Mouse (Mus musculus) liver, embryonic 15.5 days (tissue): ENCODE measurements around the gene St3gal4. TPM values are rescaled to one million over a fixed set of nuclear protein-coding genes. Genes with fewer than 3 reads are reported as not detected.

Experiments
- ATAC-seq: fragments of 200-750 bp; cut with Nextera tagmentation; 2 replicates; pipeline ENCODE4 v1.8.0; 2017; ENCODE audit warnings: moderate number of reproducible peaks, mild to moderate bottlenecking, moderate library complexity; ENCODE audit not compliant: insufficient read depth
- H3K27ac ChIP-seq: fragments of 300-500 bp; sonication (generic); replicated peaks from 2 replicates; pipeline ENCODE4 v1.5.1; 2015; ENCODE audit warnings: mild to moderate bottlenecking, inconsistent platforms
- H3K27me3 ChIP-seq: fragments of 300-500 bp; sonication (generic); 2 replicates; pipeline ENCODE4 v1.6.1; 2015; ENCODE audit warnings: mild to moderate bottlenecking, inconsistent platforms
- H3K36me3 ChIP-seq: fragments of 300-500 bp; sonication (generic); replicated peaks from 2 replicates; pipeline ENCODE4 v1.6.1; 2015; ENCODE audit warnings: moderate library complexity, mild to moderate bottlenecking, inconsistent platforms
- H3K4me1 ChIP-seq: fragments of 300-500 bp; sonication (generic); replicated peaks from 2 replicates; pipeline ENCODE4 v1.6.1; 2015; ENCODE audit warnings: inconsistent platforms
- H3K4me2 ChIP-seq: fragments of 300-500 bp; sonication (generic); 2 replicates; pipeline ENCODE4 v1.6.1; 2015; ENCODE audit warnings: moderate library complexity, mild to moderate bottlenecking, inconsistent platforms
- H3K4me3 ChIP-seq: fragments of 300-500 bp; sonication (generic); replicated peaks from 2 replicates; pipeline ENCODE4 v1.5.1; 2015; ENCODE audit warnings: mild to moderate bottlenecking, inconsistent platforms
- H3K9ac ChIP-seq: fragments of 300-500 bp; sonication (generic); 2 replicates; pipeline ENCODE4 v1.6.1; 2015; ENCODE audit warnings: moderate library complexity, mild to moderate bottlenecking, inconsistent platforms
- H3K9me3 ChIP-seq: fragments of 300-500 bp; sonication (generic); replicated peaks from 2 replicates; pipeline ENCODE4 v1.6.1; 2016; ENCODE audit warnings: inconsistent platforms
- WGBS: fragments of 180-500 bp; shearing (Covaris S2); methylation state at CpG from one replicate; pipeline ENCODE4 v1.1.7; 2015; ENCODE audit warnings: mixed read lengths; ENCODE audit not compliant: insufficient replicate concordance; 5-methylcytosine and 5-hydroxymethylcytosine counted together
- polyA plus RNA-seq: library from polyadenylated mRNA; unstranded; fragments of >200 nt; fragmentation: Nextera tagmentation; extraction: Ambion mirVana; gene quantifications from 2 replicates; pipeline ENCODE4 v1.2.1, GENCODE M21; 2015

Gene St3gal4
- polyA plus RNA-seq, 1 experiment from 2014 or later, result 24.2 TPM

- WGBS, result 16% methylated on average over 4 of the region's 4 CpGs
- Histone ChIP-seq H3K4me1 (peaks cover 96% of the 10 kb centered on the region), H3K9ac (peak overlapping the region; percentile 87), H3K4me2 (peak overlapping the region; percentile 93), H3K9me3 (no peaks in the 10 kb centered on the region), H3K4me3 (peak overlapping the region; percentile 79), H3K27me3 (no peaks in the 10 kb centered on the region), H3K27ac (peak overlapping the region; percentile 92), H3K36me3 (peaks cover 42% of the 10 kb centered on the region)
- no peak for ATAC-seq
Observed at GRCm38 (mm10) chr9:35115804-35116203, 3.3 kb downstream of the St3gal4 start.

GRCm38 (mm10) chr9:35115299-35115698 lies 3.8 kb downstream of the St3gal4 start:
- H3K4me1 ChIP-seq, result peaks cover 96% of the 10 kb centered on the region
- peak overlapping the region; percentile 87 for H3K9ac ChIP-seq
- 22% methylated on average over 3 of the region's 4 CpGs for WGBS

GRCm38 (mm10) chr9:35114234-35114633 lies 4.8 kb downstream of the St3gal4 start:
- peaks cover 96% of the 10 kb centered on the region for H3K4me1 ChIP-seq
- H3K4me3 ChIP-seq, result peak overlapping the region; percentile 79
- H3K36me3 ChIP-seq, result peaks cover 32% of the 10 kb centered on the region
- WGBS, result 74% methylated on average over 3 of the region's 3 CpGs
- H3K4me2 ChIP-seq, result peak overlapping the region; percentile 93
- ATAC-seq, result no peak
- H3K27me3 ChIP-seq, result no peaks in the 10 kb centered on the region
- peak overlapping the region; percentile 87 for H3K9ac ChIP-seq
- H3K27ac ChIP-seq, result peak overlapping the region; percentile 62
- no peaks in the 10 kb centered on the region for H3K9me3 ChIP-seq

More at GRCm38 (mm10) chr9:35115299-35115698, 3.8 kb downstream of the St3gal4 start:
- no peaks in the 10 kb centered on the region for H3K9me3 ChIP-seq
- H3K27ac ChIP-seq, result peak overlapping the region; percentile 92
- no peaks in the 10 kb centered on the region for H3K27me3 ChIP-seq
- ATAC-seq, result no peak
- H3K36me3 ChIP-seq, result peaks cover 38% of the 10 kb centered on the region
- peak overlapping the region; percentile 93 for H3K4me2 ChIP-seq
- peak overlapping the region; percentile 79 for H3K4me3 ChIP-seq

GRCm38 (mm10) chr9:35111941-35112595 lies 7.0 kb downstream of the St3gal4 start:
- H3K27me3 ChIP-seq, result no peaks in the 10 kb centered on the region
- no peak for ATAC-seq
- WGBS, result 65% methylated on average over 19 of the region's 19 CpGs
- peak overlapping the region; percentile 32 for H3K4me2 ChIP-seq
- 0 out of 2 replicates have a peak overlapping the region, but pooled peaks have one; percentile 2 for H3K4me3 ChIP-seq
- H3K36me3 ChIP-seq, result peaks cover 37% of the 10 kb centered on the region
- no peaks in the 10 kb centered on the region for H3K9me3 ChIP-seq
- H3K4me1 ChIP-seq, result peaks cover 96% of the 10 kb centered on the region
- peak overlapping the region; percentile 76 for H3K27ac ChIP-seq
- H3K9ac ChIP-seq, result peak overlapping the region; percentile 15; the same call in 1 of the 2 replicates

GRCm38 (mm10) chr9:35111446-35111845 lies 7.6 kb downstream of the St3gal4 start:
- Histone ChIP-seq H3K4me3 (no peak overlapping the region), H3K4me2 (peak overlapping the region; percentile 32), H3K4me1 (peaks cover 97% of the 10 kb centered on the region), H3K27me3 (no peaks in the 10 kb centered on the region), H3K27ac (peak overlapping the region; percentile 76), H3K9ac (no peak overlapping the region), H3K36me3 (peaks cover 38% of the 10 kb centered on the region), H3K9me3 (no peaks in the 10 kb centered on the region)
- WGBS, result 82% methylated on average over 7 of the region's 7 CpGs
- ATAC-seq, result no peak

GRCm38 (mm10) chr9:35110567-35110966 lies 8.5 kb downstream of the St3gal4 start:
- no peak for ATAC-seq
- WGBS, result 67% methylated on average over 4 of the region's 4 CpGs

GRCm38 (mm10) chr9:35110051-35110450 lies 9.0 kb downstream of the St3gal4 start:
- peaks cover 38% of the 10 kb centered on the region for H3K36me3 ChIP-seq
- H3K4me2 ChIP-seq, result peak overlapping the region; percentile 31
- H3K9ac ChIP-seq, result 0 out of 2 replicates have a peak overlapping the region, but pooled peaks have one; percentile 31
- no peaks in the 10 kb centered on the region for H3K9me3 ChIP-seq
- H3K27me3 ChIP-seq, result no peaks in the 10 kb centered on the region
- H3K4me3 ChIP-seq, result no peak overlapping the region
- peaks cover 97% of the 10 kb centered on the region for H3K4me1 ChIP-seq
- H3K27ac ChIP-seq, result peak overlapping the region; percentile 76
- 40% methylated on average over 5 of the region's 5 CpGs for WGBS
- peak; percentile 12; the same call in 1 of the 2 replicates for ATAC-seq

More at GRCm38 (mm10) chr9:35110567-35110966, 8.5 kb downstream of the St3gal4 start:
- Histone ChIP-seq H3K36me3 (peaks cover 38% of the 10 kb centered on the region), H3K4me2 (peak overlapping the region; percentile 31), H3K27me3 (no peaks in the 10 kb centered on the region), H3K27ac (peak overlapping the region; percentile 76), H3K4me1 (peaks cover 97% of the 10 kb centered on the region), H3K9ac (peak overlapping the region; percentile 31; the same call in 1 of the 2 replicates), H3K9me3 (no peaks in the 10 kb centered on the region), H3K4me3 (no peak overlapping the region)

- Histone ChIP-seq H3K4me2 (peak overlapping the region; percentile 31; the same call in 1 of the 2 replicates), H3K36me3 (peaks cover 42% of the 10 kb centered on the region), H3K4me3 (no peak overlapping the region), H3K27ac (peak overlapping the region; percentile 76), H3K9me3 (no peaks in the 10 kb centered on the region), H3K4me1 (peaks cover 96% of the 10 kb centered on the region), H3K27me3 (no peaks in the 10 kb centered on the region), H3K9ac (no peak overlapping the region; the same call in 1 of the 2 replicates)
- ATAC-seq, result no peak
- WGBS, result 57% methylated on average over 5 of the region's 5 CpGs
Observed at GRCm38 (mm10) chr9:35108916-35109315, 10.2 kb downstream of the St3gal4 start.

GRCm38 (mm10) chr9:35108066-35108465 lies 11.0 kb downstream of the St3gal4 start:
- no peaks in the 10 kb centered on the region for H3K27me3 ChIP-seq
- peaks cover 40% of the 10 kb centered on the region for H3K36me3 ChIP-seq
- 74% methylated on average over 3 of the region's 3 CpGs for WGBS
- H3K9ac ChIP-seq, result 0 out of 2 replicates have a peak overlapping the region, but pooled peaks have one; percentile 5
- H3K27ac ChIP-seq, result 0 out of 2 replicates have a peak overlapping the region, but pooled peaks have one; percentile 76
- peaks cover 94% of the 10 kb centered on the region for H3K4me1 ChIP-seq
- H3K4me3 ChIP-seq, result no peak overlapping the region
- no peaks in the 10 kb centered on the region for H3K9me3 ChIP-seq
- no peak overlapping the region for H3K4me2 ChIP-seq
- ATAC-seq, result no peak

GRCm38 (mm10) chr9:35107396-35107795 lies 11.7 kb downstream of the St3gal4 start:
- 75% methylated on average over 5 of the region's 5 CpGs for WGBS
- Histone ChIP-seq H3K36me3 (peaks cover 40% of the 10 kb centered on the region), H3K27me3 (no peaks in the 10 kb centered on the region), H3K4me1 (peaks cover 92% of the 10 kb centered on the region), H3K9me3 (no peaks in the 10 kb centered on the region), H3K9ac (peak overlapping the region; percentile 18; the same call in 1 of the 2 replicates), H3K27ac (peak overlapping the region; percentile 24; the same call in 1 of the 2 replicates), H3K4me3 (no peak overlapping the region), H3K4me2 (peak overlapping the region; percentile 14; the same call in 1 of the 2 replicates)
- no peak for ATAC-seq
